Mouse (Mus musculus) frontal cortex, postnatal 25 days (tissue): ENCODE results near the gene Slc25a33.

ENCODE experiments used
- DNase-seq, 2 experiments: peaks; one replicate each; pipeline ENCODE4 v3.0.0; 2022; ENCODE audit warnings: low spot score in 2 of 2

The Slc25a33 gene

DNA sequence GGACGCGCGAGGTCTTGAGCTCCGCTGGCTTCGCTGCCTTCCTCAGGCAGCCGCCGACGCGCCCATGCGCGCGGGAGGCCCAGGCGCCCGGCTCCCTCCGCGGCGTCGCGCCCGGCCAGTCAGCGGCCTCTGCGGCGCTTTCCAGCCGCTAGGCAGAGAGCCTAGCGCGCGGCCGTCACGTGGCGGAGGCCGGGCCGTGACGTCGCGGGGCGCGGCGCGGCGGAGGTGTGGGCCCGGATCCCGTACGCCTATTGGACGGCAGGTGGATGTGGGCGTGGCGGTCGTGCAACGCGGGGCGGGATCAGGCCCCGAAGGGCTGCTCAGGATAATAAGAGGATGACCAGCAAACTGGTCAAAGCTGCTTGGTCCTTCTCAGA lies at the start of gene Slc25a33:
TSS of gene Slc25a33 (minus strand) at position 184 of the 377 bp plus-strand sequence.
- DNase-seq: peak; percentile 90 to 93

DNA sequence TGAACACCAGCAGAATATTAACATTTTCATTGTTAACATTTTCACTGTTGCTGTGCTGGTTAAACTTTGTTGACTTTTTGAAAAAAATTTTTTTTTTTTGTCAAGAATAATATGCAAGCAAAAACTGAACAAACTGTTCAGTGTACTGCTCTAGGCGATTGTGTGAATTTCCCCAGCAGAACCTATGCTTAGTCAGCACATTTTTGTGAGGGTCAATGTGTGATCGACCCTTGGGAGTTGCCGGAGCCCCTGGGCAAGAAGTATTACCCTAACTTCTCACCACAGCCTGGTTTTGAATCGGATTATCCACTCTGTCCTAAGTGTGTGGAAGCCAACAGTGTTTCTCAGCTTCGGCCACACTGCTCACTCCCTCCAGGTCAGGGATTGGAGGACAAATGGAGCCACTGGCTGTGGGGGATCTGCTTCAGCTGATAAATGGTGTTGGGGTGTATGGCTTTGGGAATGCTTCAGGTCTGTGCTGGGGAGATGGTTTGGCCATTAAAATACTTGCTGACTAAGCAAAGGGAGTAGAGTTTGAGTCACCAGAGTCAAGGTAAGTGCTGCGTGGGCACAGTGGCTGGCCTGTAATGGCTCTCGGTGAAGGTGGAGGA lies 48.6 kb upstream of the Slc25a33 start:
- DNase-seq: no peak

DNA sequence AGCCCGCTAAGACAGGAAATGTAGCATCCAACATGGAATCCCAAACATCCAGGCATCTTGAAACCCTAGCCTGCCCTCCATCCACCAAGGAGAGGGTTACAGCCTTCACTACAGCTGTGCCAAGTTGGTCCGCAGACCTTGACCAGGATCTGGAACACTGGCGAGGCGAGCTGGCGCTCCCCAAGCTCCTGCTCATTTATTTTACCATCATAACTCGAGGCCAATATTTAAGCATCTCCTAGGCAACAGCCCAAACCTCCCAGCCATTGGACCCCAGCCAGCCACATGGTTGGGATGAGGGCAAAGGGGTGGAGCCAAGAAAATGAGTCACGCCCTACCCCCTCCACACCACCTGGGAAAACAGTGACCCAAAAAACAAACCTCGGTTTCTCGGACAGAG lies 48.0 kb upstream of the Slc25a33 start:
- no peak for DNase-seq

DNA sequence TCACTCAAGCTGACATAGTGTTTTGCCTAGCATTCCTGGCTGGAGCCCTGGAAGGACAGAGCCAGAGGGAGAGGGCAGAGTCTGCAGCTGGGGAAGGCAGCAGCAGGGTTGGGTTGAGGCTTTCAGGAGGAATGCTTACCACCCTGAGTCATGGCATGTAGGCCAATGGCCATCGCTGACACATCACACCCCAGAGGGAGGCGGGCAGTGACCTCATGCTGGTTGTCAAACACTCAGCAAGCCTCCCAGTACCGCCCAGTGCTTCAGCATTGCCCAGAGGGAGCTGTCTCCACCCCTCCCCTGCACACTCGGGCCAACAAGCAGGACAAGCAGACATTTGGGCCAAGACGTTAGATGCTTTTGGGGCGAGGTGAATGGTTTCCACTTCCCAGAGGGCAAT lies 46.5 kb upstream of the Slc25a33 start:
- DNase-seq: no peak

DNA sequence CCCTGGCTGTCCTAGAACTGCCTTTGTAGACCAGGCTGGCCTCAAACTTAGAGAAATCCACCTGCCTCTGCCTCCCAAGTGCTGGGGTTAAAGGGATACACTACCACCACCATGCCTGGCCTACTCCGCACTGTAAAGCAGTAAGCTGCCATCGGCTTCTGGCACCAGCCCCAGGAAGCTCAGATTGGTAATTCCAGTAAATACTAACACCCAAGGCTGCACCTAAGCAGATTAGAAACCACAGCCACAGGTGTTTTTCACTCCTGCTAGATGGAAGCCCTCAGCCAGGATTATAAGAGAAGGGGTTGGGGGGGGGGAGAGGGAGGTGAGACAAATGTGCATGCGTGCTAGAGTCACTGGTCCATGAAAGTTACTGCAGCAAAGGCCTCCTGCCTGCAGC lies 45.1 kb upstream of the Slc25a33 start:
- DNase-seq: no peak

DNA sequence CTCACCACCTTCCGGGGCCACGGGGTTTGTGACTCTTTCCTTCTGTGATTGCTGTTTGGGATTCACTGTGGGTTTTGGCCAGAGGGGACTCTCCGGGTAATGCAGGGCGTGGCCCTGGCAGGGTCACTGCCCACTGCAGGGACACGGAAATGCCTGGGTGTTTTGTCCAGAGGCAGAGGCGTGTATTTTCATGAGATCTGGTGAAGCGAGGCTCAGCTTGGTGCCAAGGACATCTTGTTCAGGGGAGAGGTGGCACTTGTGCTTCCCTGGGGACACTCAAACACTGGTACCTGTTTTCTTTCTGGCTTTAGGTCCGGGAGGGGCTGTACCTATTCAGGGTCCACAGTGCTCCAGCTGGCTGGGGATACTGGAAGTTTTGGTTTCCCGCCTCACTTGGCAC lies 42.5 kb upstream of the Slc25a33 start:
- DNase-seq: no peak

DNA sequence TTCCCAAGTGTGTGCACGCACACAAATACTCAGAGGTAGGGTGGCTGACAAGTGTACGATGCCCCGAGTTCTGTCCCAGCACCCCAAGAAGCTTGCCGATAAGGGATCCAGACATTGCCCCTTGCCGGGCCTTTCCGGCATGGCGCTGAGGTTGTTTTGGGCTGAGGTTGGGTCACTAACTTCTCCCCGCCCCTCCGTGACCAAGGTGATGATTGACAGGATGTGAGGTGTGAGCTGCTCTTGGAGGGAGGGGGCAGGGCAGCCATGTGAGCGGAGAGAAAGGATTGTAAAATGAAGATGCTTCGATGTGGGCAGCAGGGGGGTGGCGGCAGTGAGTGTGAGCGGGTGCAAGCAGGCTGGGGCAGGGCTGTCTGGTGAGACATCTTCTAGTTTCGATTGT lies 41.5 kb upstream of the Slc25a33 start:
- no peak for DNase-seq

DNA sequence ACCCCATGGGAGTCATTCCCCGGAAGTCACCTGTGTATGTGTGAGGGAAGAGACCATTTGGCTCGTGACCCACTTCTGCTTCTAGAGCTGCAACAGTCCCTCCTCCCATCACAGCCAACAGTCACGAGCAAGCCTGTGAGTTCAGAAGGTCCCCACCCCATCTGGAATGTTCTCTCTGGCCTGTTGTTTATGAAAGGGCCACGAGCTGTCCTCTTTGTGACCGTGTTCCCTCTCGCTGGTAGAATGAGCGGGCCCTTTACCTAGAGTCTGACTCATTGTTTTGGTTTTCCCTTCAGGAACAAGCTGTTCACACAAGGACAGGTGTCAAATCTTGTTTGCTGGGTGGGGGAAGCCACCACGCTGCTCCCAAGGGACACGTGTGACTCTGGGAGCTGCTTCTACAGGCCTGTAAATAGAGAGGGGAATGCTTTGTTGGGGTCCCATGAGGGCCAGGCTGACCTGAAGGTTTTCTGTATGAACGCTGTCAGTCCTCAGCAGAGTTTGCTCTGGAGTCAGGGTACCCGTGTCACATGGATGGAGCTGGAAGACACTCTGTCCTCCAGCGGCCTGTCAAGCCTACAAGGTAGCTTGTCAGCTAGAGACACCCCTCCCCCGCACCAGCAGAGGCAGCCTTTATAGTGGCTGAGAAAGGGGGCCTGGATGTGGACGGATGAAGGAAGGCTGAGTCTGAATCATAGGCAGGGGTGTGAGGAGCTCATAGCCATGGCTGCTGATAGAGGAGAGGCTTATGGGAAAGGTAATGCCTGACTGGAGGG lies 39.5 kb upstream of the Slc25a33 start:
- DNase-seq: no peak

DNA sequence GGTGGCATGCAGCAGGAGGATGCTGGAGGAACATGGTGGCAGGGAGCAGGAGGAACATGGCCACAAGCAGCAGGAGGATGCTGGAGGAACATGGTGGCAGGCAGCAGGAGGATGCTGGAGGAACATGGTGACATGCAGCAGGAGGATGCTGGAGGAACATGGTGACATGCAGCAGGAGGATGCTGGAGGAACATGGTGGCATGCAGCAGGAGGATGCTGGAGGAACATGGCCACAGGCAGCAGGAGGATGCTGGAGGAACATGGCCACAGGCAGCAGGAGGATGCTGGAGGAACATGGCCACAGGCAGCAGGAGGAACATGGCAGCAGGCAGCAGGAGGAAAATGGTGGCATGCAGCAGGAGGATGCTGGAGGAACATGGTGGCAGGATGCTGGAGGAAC lies 36.3 kb upstream of the Slc25a33 start:
- DNase-seq: peak; percentile 11 to 33

DNA sequence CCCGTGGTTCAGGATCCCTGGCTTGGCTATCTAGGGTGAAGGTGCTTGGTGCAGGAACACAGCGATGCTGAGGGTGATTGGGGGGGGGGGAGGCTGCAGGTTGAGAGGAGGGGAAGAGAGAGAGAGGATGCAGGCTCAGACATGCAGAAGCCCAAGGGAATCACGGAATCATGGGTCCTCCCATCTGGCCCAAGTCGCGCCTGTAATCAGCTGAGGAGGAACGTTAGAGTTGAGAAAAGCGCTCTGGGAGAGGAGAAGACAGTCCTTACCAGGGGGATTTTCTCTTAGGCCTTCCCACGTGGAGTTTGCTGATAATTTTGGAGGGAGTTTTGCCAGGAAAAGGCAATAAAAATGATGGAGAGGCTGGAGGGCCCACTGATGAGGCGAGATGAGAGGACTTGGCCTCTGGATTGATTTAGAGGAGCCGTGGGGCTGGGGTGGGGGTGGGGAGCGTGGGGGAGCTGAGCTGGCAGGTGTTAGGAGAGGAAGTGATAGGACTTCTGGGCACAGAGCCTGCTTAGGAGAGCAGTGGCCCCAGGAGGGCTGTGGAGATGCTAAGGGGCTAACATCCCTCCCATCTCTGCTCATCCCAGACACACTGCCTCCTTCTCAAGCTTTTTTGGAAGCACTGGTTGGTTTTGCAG lies 34.6 kb upstream of the Slc25a33 start:
- no peak for DNase-seq

DNA sequence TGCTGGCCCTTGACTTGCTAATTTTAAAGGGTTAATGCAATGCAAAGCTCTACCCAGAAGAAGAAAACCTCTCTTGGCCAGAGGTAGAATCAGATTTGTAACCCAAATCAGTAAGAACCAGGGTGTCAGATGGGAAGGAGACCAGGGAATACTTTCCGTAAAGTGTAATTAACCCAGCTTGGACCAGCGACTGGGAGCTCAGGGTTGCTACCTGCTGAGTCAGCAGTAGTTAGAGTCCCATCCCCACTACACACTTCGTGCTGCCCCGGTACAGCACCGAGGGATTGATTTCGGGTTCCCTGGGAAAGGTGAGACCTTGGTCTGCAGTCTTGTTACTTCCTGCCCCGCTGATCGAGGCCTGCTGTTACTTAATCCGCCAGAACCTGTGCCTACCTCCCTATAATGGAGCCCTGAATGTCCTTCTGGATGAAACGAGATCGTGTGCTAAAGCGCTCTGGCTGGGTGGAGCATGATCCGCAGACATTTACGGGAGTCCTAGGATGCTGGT lies 34.0 kb upstream of the Slc25a33 start:
- no peak for DNase-seq

DNA sequence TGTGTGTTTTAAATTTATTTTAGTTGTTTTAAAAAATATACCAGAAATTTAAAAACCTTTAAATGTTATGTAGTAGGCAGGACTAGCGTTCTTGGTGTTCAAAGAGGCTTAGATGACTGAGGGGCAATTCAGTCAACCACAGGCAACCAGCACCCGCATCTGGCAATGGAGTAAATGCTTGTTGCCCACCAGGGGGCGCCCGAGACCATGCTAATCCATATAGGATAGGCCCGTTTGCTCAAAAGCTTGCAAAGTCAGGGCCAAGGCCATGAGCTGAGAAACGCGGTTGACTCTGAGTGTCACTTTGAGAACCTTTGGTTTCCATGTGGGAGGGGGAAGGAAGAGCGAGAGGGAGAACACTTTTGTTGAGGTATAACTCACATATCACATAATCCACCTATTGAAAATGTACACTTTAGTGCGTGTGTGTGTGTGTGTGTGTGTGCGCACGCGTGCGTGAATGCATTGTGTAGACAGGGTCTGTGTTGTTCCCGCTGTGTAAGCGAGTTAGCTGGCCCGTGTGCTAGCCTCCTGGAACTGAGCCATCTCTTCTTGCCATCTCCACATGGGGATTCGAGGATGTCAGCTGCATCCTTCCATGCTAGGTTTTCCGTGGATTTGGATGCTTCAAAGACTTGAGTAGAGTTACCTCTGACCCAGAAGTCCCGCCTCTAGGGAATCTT lies 32.8 kb upstream of the Slc25a33 start:
- DNase-seq: peak; percentile 85 to 91

DNA sequence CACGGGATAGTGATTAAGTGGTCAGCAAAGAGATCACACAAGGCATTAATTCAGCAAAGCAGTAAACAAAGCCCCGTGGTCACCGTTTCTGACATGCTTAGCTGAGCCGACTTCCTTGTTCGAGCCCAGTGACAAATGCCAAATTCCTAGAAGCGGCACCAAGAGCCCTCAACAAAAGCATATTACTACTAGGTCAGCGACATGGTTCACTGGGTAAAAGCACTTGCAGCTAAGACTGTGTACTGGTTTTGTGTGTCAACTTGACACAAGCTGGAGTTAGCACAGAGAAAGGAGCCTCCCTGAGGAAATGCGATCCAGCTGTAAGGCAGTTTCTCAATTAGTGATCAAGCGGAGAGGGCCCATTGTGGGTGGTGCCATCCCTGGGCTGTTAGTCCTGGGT lies 28.2 kb upstream of the Slc25a33 start:
- no peak for DNase-seq

DNA sequence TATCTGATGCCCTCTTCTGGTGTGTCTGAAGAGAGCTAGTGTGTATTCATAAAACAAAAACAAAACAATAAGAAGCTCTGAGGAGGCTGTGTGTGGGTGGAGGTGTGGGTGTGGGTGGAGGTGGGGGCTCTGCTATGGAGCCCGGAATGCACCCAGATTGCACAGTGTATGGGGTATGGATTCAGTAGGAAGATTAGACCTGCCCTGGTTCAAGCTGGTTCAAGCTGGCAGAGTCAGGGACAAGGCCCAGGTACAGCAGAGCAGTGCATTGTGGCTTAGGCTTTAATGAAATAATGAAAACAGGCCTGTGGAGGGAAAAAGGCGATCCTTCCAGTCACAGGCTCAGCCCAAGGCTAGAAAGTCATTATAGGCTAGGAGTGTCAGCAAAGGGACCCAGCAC lies 26.5 kb upstream of the Slc25a33 start:
- DNase-seq: no peak

DNA sequence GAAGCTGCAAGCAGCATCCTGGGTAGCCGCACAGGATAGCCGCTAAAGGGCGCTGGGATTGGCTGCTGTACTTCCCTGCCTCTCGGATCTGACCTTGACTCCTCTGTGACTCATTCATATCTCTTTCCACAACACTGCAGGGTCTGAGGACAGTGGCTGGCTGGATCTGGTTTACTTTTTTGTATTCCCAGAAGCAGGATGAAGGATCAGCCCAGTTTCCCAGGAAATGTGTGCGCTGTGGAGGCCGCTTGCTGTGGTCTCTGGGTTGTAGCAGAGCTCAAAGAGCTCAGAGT lies 26.0 kb upstream of the Slc25a33 start:
- no peak for DNase-seq

DNA sequence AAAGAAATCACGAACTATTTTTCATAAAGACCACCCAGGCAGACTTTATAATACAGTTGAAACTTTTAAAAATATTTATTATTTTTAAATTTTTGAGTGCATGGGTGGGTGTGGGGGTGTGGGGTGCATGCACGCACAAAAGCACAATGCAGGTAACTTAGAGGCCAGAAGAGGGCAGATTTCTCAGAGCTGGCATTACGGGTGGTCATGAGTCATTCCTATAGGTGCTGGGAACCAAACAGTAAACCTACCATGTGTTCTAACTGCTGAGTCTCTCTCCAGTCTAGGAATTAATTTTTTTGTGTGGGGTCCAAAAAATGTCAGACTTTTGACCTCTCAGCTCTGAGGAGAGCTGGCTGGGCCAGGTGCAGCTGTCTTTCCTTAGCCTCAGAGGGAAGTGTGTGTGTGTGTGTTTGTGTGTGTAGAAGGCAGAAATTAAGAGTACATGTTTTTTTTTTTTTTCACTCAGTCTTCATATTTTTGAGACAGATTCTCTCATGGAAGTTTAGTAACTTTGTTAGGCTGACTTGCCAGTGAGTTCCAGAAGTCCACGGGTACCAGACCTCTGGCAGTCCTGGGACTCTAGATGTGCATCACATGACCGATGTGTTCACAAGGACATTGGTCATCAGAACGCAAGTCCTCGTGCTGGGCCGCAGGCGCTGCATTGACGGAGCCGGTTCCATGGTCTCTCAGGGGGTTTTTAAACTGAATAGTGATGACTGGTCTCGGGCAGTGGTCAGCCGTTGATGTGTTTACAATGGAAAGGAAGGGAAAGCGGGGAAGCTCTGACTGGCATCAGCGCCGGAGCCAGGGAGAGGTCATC lies 25.5 kb upstream of the Slc25a33 start:
- no peak for DNase-seq

DNA sequence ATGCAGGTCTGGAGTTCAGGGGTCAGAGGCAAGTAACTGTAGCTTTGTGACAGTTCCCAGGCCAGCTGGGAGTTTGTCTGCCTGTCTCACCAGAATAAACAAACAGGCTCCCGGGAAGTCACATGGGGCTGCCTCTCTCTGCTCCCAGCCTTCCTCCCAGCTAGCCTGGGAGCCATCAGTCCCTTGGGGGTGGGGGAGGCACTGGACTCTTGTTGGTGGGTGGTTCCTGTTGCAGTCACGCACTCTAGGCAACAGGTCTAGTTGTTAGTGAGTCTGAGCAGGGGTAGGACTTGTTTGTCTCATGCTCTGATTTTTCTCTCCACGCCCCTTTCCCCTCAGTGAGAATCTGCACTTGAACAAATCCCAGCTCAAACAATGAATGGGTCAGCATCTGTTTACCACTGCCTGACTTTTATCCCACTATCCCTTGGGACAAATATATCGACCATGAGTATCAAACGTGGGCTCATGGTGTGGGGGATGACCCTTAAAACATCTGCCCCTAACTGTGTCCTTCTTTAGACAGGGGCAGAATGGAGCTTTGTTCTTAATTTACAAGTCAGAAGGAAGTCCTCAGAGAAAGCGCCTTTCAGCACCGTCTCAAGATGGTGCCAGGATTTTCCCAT lies 24.7 kb upstream of the Slc25a33 start:
- no peak for DNase-seq

DNA sequence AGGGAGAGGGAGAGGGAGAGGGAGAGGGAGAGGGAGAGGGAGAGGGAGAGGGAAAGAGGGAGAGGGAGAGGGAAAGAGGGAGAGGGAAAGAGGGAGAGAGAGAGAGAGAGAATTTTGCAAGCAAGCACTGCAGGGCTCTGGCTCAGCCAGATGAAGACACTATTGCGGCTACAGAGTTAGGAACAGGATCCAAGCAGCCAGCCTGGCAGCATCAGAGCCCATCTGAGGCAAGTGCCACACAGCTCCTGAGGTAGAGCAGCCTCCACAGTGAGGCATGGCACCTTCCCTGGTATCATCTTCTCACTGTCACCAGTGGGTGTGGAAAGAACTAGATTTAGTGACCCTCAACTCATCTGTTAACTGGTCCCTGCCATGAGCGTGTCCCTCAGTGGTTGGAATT lies 24.0 kb upstream of the Slc25a33 start:
- no peak for DNase-seq

DNA sequence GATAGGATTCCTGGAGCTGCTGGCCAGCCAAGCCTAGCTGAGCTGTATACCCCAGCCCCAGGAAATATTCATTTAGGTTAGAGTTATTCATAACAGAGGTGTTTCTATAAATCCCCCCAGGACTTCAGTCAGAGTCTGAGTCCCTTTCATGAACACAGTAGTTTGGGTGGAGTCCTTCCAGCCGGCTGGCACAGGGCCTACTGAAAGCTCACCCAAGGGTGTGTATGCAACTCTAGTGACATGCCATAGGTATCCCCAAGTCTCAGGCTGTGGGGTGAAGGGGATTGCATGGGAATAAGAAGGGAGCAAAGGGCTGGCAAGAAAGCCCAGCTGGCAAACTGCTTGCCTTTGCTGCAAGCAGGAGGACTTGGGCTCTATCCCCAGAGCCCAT lies 23.1 kb upstream of the Slc25a33 start:
- no peak for DNase-seq

DNA sequence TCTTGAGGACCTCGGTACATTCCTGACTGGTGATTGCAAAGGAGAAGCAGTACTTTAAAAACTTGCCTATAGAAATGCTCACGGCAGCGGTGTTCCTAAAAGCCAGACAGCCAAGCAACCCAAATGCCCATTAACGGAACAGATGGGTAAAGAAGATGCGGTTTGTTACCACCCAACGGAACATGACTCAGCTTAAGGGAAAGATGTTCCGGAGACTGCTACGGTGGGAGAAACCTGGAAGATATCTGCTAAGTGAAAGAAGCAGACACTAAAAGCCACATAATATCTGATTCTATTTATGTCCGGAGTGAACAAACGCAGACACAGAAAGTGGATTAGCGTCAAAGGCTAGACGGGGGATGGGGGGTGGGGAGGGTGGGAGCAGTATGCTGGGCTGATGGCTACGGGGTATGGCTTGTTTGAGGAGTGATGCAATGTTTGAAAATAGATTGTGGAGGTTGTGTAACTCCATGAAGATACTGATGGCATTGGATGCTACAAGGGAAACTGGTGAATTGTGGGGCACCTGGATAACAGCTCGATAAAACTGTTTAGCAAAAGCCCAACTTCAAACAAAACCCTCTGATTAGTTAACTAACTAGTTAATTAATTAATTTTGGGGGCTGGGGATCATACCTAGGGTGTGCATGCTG lies 22.6 kb upstream of the Slc25a33 start:
- DNase-seq: no peak

DNA sequence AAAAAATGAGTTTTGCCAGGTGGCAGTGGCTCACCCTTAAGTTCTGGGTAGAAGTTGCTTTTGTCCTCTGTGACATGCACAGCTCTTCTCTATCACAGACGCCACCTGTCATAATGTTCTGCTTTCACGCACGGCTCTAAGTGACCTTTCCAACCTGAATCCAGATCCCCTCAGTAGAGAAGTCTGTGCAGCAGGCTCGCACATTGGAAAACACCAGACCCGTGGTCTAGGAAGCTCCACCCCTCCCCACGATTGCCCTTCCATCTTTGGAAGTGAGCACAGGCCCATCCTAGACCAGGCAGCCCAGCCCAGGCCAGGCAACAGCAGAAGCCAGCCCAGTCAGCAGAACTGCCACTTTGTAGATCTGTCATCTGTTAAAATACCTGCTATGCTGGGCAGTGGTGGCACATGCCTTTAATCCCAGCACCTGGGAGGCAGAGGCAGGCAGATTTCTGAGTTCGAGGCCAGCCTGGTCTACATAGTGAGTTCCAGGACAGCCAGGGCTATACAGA lies 20.9 kb upstream of the Slc25a33 start:
- DNase-seq: no peak
